Mouse (Mus musculus): Measurements from ENCODE around the gene Slc25a5. TPM values are rescaled to one million over a fixed set of nuclear protein-coding genes. Genes with fewer than 3 reads are reported as not detected.

Slc25a5 gene
- total RNA-seq, 2 experiments from 2014 or later: 55.8 to 80.1 TPM

GRCm38 (mm10) chrX:36823932-36824711, 28.7 kb downstream of the Slc25a5 start:
- Histone ChIP-seq H3K27ac (no peak overlapping the region), H3K4me3 (no peak overlapping the region)
- intact Hi-C loops (cut with DNase I): no loop called here
- DNase-seq: peak; percentile 70
- no peak for TF ChIP-seq CTCF (IDR thresholded peaks at IDR 0.05)

DNA sequence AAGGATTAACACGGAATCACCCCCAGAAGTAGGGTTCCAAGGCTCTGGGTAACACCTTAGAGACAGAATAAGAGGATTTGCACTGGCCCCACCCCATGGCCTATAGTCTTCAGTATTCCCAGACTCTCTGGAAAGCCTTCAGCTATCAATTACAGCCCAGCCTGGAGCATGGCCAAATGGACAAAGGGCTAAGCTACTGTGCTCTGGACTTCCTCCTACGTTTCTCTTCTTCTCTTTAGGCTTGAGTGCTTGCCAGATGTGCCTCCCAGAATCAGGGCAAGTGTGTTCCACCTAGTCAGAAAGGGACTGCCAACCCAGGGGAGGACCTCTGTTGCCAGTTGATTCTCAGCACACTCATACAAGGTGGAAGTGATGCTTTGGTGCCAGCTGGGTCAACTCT, 29.6 kb downstream of the Slc25a5 start:
- Histone ChIP-seq H3K4me3 (no peak overlapping the region), H3K27ac (no peak overlapping the region)
- DNase-seq: peak; percentile 28
- intact Hi-C loops (cut with DNase I): no loop called here
- no peak for TF ChIP-seq CTCF (IDR thresholded peaks at IDR 0.05)

- no peak for TF ChIP-seq CTCF (IDR thresholded peaks at IDR 0.05)
- intact Hi-C loops (cut with DNase I): no loop called here
- no peak overlapping the region for H3K4me3 ChIP-seq
Observed at GRCm38 (mm10) chrX:36826873-36827272, 31.4 kb downstream of the Slc25a5 start.

GRCm38 (mm10) chrX:36830271-36830670, 34.8 kb downstream of the Slc25a5 start:
- peak; percentile 77 for DNase-seq
- intact Hi-C loops (cut with DNase I): loop anchor here (5.0 kb wide), 2 partner anchors 77 to 192 kb away; no protein-coding TSS in a partner anchor
- peak; percentile 46 for TF ChIP-seq CTCF (IDR thresholded peaks at IDR 0.05)
- Histone ChIP-seq H3K27ac (no peak overlapping the region), H3K4me3 (no peak overlapping the region)

More at GRCm38 (mm10) chrX:36826873-36827272, 31.4 kb downstream of the Slc25a5 start:
- no peak for DNase-seq
- no peak overlapping the region for H3K27ac ChIP-seq

DNA sequence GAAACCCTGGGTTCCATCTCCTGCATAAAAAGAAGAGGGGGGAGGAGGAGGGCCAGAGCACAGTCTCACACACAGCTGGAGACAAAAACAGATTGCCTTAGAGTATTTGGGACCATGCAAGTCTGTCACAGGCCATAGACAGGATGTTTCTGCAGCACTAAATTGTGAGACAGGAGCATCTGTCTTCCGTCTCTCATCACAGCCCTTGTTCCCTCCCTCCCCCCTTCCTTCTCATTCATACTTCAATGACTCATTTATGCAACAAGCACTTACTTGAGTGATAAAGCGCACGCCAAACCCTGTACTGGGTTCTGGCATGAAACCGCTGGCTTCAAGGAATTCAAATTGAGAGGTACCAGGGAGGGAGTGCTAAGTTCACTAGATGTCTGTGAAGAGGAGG, 36.2 kb downstream of the Slc25a5 start:
- intact Hi-C loops (cut with DNase I): loop anchor here (5.0 kb wide), 2 partner anchors 76 to 191 kb away; no protein-coding TSS in a partner anchor

GRCm38 (mm10) chrX:36833397-36834084, 38.1 kb downstream of the Slc25a5 start:
- Histone ChIP-seq H3K27ac (no peak overlapping the region), H3K4me3 (peak overlapping the region; percentile 41)
- intact Hi-C loops (cut with DNase I): loop anchor here (5.0 kb wide), 2 partner anchors 74 to 189 kb away; no protein-coding TSS in a partner anchor
- TF ChIP-seq CTCF (IDR thresholded peaks at IDR 0.05): peak; percentile 83
- DNase-seq: peak; percentile 64

More for the DNA sequence above, 36.2 kb downstream of the Slc25a5 start:
- Histone ChIP-seq H3K4me3 (no peak overlapping the region), H3K27ac (no peak overlapping the region)
- no peak for TF ChIP-seq CTCF (IDR thresholded peaks at IDR 0.05)
- no peak for DNase-seq

- H3K4me3 ChIP-seq: no peak overlapping the region
- intact Hi-C loops (cut with DNase I): no loop called here
Observed at GRCm38 (mm10) chrX:36837069-36837676, 41.7 kb downstream of the Slc25a5 start.

DNA sequence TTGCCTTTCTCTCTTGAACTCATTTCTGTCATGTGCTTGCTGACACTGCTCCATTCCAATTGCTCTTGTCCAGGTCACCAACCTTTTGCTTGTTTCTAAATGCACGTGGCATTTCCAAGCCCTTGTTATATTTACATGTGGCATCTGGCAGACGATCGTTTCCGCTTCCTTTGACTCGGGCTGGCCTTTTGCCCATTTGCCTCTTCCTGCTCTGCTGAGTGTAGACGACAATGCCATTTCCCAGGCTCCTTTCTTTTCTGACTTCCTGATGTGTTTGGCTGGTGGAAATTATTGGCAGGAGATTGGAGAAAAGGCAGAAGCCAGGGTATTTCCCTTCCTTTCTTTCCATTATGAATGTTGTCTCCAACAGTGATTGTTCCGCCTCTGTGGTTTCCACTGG, 43.9 kb downstream of the Slc25a5 start:
- DNase-seq: peak; percentile 25
- intact Hi-C loops (cut with DNase I): no loop called here
- H3K4me3 ChIP-seq: no peak overlapping the region
- no peak overlapping the region for H3K27ac ChIP-seq
- no peak for TF ChIP-seq CTCF (IDR thresholded peaks at IDR 0.05)

More at GRCm38 (mm10) chrX:36837069-36837676, 41.7 kb downstream of the Slc25a5 start:
- no peak overlapping the region for H3K27ac ChIP-seq
- TF ChIP-seq CTCF (IDR thresholded peaks at IDR 0.05): no peak
- no peak for DNase-seq

DNA sequence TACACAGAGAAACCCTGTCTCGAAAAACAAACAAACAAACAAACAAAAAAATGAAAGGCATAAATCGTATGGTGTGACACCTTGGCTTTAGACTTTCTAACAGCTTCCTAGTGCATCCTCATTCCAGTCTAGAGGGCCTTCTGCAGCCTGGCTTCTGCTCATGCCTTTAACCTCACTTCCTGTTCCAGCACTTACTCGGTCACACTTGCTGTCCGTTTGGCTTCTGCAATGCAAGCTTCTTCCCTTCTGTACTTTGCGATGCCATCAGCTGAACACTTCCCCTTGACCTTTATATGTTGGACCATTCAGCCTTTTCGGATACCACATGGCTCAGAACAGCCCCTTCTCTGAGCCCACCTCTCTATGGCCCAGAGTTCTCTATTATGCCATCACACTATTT, 46.2 kb downstream of the Slc25a5 start:
- no peak for TF ChIP-seq CTCF (IDR thresholded peaks at IDR 0.05)
- H3K4me3 ChIP-seq: no peak overlapping the region
- intact Hi-C loops (cut with DNase I): no loop called here
- no peak for DNase-seq
- no peak overlapping the region for H3K27ac ChIP-seq

- no peak for TF ChIP-seq CTCF (IDR thresholded peaks at IDR 0.05)
- intact Hi-C loops (cut with DNase I): no loop called here
- H3K4me3 ChIP-seq: no peak overlapping the region
- no peak overlapping the region for H3K27ac ChIP-seq
- no peak for DNase-seq
Observed at GRCm38 (mm10) chrX:36843346-36843990, 48.0 kb downstream of the Slc25a5 start.

DNA sequence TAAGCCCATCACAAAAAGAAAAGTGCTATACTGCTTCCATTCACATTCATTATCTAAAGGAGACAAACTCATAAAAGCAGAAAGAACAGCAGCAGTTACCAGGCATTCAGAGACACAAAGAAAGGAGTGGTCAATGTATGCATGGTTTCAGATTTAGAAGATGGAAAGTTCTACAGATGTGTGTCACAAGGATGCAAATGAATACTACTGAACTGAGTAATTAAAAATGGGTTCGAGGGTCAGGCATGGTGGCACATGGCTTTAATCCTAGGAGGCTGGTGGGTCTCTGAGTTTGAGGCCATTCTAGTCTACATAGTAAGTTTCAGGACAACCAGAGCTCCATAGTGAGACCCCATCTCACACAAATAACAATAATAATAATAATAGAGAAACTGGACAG, 51.7 kb downstream of the Slc25a5 start:
- no peak overlapping the region for H3K27ac ChIP-seq
- intact Hi-C loops (cut with DNase I): no loop called here
- DNase-seq: no peak
- TF ChIP-seq CTCF (IDR thresholded peaks at IDR 0.05): no peak
- H3K4me3 ChIP-seq: no peak overlapping the region

Other genes with a start within 250 kb of the Slc25a5 start
- 1 to 10 TPM; 7.7 to 9.3 TPM for gene Pgrmc1, start 197.4 kb upstream of the Slc25a5 start, total RNA-seq (2021)
- 1 to 10 TPM; 2.1 to 2.4 TPM for gene Akap17b, start 150.3 kb upstream of the Slc25a5 start, total RNA-seq (2021)
- gene Slc25a43, start 52.0 kb upstream of the Slc25a5 start, total RNA-seq (2021): not detected
- gene Ube2a, start 78.2 kb downstream of the Slc25a5 start, total RNA-seq (2021): 10 to 100 TPM; 37.7 to 40.0 TPM
- 10 to 100 TPM; 12.0 TPM for gene C330007P06Rik, start 78.5 kb downstream of the Slc25a5 start, total RNA-seq (2021)
- gene Nkrf, start 107.2 kb downstream of the Slc25a5 start, total RNA-seq (2021): 1 to 10 TPM; 2.7 to 2.9 TPM
- gene Sept6, start 196.1 kb downstream of the Slc25a5 start, total RNA-seq (2021): 1 to 10 TPM in 1 of 2 experiments, under 1 TPM in 1; 0.99 to 1.9 TPM

All from gastrocnemius, adult 2 months (tissue).